Mouse (Mus musculus): Measurements from ENCODE around the gene L3mbtl1.

- no peak for TF ChIP-seq POLR2A (IDR thresholded peaks at IDR 0.05; ENCODE audit: low read depth, low read length)
- peak; percentile 36; the same call in 1 of the 2 replicates for TF ChIP-seq CTCF (conservative IDR thresholded peaks at IDR 0.05; ENCODE audit: insufficient read depth, insufficient read length, low read depth, low read length)
Observed at GRCm38 (mm10) chr2:162956843-162957242, 13.6 kb downstream of the L3mbtl1 start.

Measured in kidney, adult 2 months (tissue).